Mouse (Mus musculus) neutrophil, adult 83 days (primary cell): Measurements from ENCODE around the gene Rnf215. TPM values are rescaled to one million over a fixed set of nuclear protein-coding genes. Genes with fewer than 3 reads are reported as not detected.

ENCODE experiments used
- total RNA-seq, 2 experiments: library from RNA; stranded (reverse); gene quantifications; one replicate each; pipeline ENCODE4 v1.2.4; 2023

Rnf215 gene
- total RNA-seq = 10 to 100 TPM in 1 of 2 experiments, 1 to 10 TPM in 1; 9.8 to 12.9 TPM

DNA sequence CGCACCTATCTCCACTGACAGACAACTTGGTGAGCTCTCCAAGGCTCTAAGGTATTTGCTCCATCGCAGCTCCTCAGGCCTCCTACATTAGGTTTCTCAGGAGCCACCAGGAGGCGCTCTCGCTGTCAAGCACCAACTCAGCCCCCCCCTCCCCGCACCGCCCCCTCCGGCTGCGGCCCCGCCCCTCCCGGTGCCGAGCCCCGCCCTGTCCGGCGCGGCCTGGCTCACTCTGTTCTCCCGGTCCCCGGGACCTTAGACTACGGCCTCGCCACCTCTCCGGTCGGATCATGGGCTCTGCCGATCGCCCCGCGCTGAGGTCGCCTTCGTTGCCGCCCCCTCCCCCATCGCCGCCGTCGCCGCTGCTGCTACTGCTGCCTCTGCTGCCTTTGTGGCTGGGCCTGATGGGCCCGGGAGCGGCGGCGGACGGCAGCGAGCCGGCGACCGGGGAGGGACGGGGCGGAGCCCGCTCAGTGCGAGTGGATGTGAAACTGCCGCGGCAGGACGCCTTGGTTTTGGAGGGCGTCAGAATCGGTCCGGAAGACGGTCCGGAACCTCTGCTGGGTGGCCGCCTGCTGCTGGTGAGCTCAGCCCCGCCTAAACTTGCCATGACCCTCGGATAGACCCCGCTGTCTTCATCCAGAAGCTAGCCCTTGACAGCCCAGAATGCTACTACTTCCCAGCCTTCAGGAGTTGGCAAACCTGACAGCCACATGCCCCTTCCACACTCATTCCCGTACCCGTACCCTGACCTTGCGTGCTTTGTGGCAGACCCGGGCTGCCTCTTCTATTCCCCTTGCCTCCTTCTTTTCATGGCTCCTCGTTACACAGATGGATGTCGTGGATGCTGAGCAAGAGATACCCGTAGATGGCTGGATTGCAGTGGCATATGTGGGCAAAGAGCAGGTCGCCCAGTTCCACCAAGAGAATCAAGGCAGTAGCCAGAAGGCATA lies at the start of gene Rnf215:
Gene Rnf215, plus strand, starts transcription at position 217 of the 950 bp plus-strand sequence.

DNA sequence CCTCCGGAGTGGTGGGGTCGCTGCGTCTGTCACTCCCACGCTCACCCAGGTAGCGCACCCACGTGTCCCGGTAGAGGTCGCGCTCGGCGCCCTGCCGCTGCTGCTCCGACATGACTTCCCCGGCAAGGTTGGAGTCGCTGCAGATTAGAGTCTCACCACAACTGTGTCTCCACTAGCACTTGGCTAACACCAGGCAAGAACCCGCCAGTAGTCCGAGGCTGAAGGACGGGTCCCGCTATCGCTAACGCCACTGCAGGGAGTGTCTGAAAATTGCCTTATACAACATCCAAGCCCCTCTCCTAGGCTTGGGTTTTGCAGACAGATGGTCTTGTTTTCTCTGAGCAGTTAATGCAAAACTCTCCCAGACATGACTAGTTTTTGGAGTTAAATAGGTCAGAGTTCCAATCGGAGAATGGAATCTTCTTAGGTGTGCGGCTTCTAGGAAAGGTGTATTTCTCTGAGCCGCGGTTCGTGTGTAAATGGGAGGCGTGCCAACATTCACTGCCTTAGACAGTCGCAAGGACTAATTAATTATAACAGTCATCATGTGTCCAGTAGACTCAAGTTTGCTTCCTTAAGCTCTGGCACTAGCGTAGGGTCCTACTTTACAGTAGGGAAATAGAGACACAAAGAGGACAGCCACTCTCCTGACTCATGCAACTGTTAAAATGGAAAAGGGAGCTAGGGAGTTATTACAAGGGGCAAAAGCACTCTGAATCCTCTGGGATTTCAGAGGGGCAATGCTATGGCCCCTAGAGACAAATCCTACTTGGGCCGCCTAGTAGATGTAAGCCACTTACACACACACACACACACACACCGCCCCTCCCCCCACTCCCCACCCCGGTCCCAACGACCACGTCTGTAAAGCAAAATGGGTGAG lies 39.6 kb upstream of the Rnf215 start, which contains the start of gene Mtfp1:
Gene Mtfp1, minus strand, starts transcription at position 275 of the 883 bp plus-strand sequence.

DNA sequence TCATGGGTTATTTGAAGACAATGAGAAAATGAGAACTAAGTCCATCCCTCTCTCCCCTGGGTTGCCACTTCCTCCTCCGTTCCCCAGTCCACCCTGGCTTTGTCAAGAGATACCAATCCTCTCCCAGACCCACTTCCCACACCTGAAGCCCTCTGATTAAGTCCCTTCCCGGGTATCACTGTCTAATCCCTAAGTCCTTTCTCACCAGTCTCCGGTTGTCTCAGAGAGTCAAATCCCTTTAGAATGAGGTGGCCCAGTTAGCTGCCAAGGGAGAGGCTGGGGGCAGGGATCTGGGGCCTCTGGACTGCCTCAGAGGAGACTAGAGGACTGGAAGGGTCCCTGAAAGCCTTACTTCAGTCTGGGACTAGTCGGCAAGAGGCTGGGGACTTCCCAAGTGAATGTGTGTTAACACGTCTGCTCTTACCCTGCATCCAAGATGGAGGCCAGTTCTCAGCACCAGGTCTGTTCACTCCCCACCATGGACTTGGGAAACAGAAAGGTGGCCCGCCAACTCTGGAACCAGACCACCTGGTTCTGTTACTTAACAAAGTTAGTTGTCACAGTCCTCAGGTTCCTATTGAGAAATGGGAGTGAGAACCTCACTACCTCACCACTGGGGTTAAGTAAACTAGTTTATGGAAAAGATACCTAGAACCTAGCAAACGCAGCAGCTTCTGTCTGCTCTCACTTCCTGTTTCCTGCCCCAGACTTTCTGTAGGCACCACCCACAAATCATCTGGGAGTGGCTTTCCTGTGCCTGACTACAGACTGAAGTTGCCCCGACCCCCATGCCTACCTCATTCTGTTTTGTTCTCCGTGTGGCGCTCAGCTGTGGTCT lies 12.0 kb upstream of the Rnf215 start, which contains the start of gene Sec14l2:
Gene Sec14l2, minus strand, starts transcription at position 674 of the 838 bp plus-strand sequence.

DNA sequence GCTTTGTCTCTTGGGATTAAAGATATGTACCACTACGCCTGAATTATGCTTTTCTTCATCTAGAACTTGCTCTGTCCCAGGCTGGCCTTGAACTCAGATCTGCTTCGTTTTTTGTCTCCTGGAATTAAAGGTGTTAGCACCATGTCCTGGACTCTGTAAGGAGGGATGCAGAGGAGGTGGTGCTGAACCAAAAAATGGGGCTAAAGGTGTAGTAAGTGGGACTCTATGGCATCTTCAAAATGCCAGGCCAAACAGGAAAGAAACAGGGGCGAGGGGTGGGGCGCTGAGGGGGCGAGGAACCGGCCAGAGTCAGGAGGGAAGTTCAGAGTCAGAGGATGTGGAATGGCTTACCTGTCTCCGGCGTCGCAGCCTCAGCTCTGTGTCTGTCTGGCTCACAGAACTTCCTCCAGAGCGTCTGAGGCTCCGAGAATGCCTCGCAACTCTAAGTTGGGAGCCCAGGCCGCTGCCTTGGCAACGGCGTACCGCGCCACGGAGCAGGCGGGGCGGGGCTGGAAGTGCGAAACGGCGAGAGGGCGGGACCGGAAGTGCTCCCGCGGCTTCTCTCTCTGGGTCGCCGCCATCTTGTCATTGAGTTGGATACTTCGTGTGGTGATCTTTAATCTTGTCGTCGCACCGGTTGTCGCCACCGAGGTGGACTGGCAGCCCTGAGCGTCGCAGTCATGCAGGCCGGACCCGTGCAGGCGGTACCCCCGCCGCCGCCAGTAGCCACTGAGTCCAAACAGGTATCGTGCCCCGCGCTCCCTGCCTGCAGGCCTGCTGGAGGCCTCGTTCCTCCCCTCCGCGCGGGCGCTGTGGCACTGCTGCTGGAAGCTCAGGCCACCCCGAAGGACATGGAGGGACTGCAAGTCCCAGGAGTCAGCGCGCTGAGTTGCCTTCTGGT lies 25.1 kb downstream of the Rnf215 start, which contains the start of the genes Ccdc157 and Sf3a1:
Gene Ccdc157, minus strand, starts transcription at position 486 of the 901 bp plus-strand sequence.
Gene Sf3a1, plus strand, starts transcription at position 543 of the 901 bp plus-strand sequence.

DNA sequence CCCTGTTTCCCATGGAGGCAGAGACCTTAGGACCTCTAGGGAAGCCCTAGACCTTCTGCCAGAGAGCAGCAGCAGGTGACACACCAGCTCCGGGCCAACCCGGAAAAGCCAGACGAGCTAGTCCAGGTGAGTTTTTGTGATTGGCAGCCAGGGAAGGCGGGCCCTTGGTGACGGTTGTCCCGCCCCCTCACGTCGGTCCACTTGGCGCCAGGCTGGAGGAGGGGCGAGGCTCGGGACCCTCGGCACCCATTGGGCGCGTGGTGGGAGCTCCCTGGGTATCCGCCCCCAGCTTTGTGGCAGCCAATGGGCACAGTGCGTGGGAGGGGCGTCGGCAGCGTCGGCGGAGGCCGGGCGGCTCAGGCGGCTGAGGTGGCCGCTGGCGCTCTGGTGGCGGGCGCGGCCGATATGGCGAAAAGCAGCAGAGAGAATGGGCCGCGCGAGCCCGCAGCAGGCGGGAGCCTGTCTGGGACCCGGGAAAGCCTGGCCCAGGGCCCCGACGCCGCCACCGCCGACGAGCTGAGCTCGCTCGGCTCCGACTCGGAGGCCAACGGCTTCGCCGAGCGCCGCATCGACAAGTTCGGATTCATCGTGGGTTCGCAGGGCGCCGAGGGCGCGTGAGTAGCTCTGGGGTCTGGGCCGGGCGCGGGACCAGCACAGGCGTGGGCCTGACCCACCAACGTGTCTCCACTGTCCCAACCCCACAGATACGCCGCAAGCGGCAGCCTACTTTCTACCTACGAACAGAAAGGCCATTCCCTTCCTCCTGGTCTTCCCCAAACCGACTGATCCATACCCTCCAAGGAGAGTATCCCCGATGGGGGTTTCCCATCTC lies 51.7 kb downstream of the Rnf215 start, which contains the start of gene Tbc1d10a:
Gene Tbc1d10a, plus strand, starts transcription at position 304 of the 832 bp plus-strand sequence.

Other genes with a start within 250 kb of the Rnf215 start
- gene 4921536K21Rik, start 240.1 kb upstream of the Rnf215 start, total RNA-seq = 1 to 10 TPM in 1 of 2 experiments, under 1 TPM in 1; 0.66 to 1.6 TPM
- 1 to 10 TPM; 5.6 to 7.6 TPM for gene Dusp18, start 240.0 kb upstream of the Rnf215 start, total RNA-seq
- gene Slc35e4, start 220.5 kb upstream of the Rnf215 start, total RNA-seq = 1 to 10 TPM; 9.2 to 9.6 TPM
- gene Tcn2, start 203.0 kb upstream of the Rnf215 start, total RNA-seq = 100 to 1,000 TPM; 162 to 166 TPM
- gene Pes1, start 171.2 kb upstream of the Rnf215 start, total RNA-seq = 10 to 100 TPM; 23.0 to 32.5 TPM
- gene 4930556J24Rik, start 158.4 kb upstream of the Rnf215 start, total RNA-seq = not detected
- gene Gal3st1, start 151.6 kb upstream of the Rnf215 start, total RNA-seq = under 1 TPM in 1 of 2 experiments, not detected in 1; 0.18 TPM
- not detected for gene Sec14l4, start 103.7 kb upstream of the Rnf215 start, total RNA-seq
- not detected for gene Sec14l3, start 70.4 kb upstream of the Rnf215 start, total RNA-seq
- gene Mtfp1, start 39.8 kb upstream of the Rnf215 start, total RNA-seq = 1 to 10 TPM; 3.1 to 3.2 TPM
- 10 to 100 TPM in 1 of 2 experiments, 1 to 10 TPM in 1; 6.1 to 12.8 TPM for gene Sec14l2, start 11.8 kb upstream of the Rnf215 start, total RNA-seq
- gene Ccdc157, start 25.1 kb downstream of the Rnf215 start, total RNA-seq = 1 to 10 TPM; 2.3 to 3.0 TPM
- gene Sf3a1, start 25.1 kb downstream of the Rnf215 start, total RNA-seq = 10 to 100 TPM; 35.8 to 44.4 TPM
- gene Tbc1d10a, start 51.6 kb downstream of the Rnf215 start, total RNA-seq = 10 to 100 TPM; 12.7 to 15.3 TPM
- 1 to 10 TPM; 4.4 to 5.2 TPM for gene Castor1, start 83.0 kb downstream of the Rnf215 start, total RNA-seq
- gene Osm, start 101.2 kb downstream of the Rnf215 start, total RNA-seq = 100 to 1,000 TPM; 281 to 323 TPM
- 1 to 10 TPM; 1.9 to 3.0 TPM for gene Lif, start 122.4 kb downstream of the Rnf215 start, total RNA-seq